Mouse (Mus musculus) forebrain, embryonic 11.5 days (tissue): ENCODE results near the gene Rnf207. TPM values are rescaled to one million over a fixed set of nuclear protein-coding genes. Genes with fewer than 3 reads are reported as not detected.

Experiments
- ATAC-seq: fragments of 200-750 bp; cut with Nextera tagmentation; replicated peaks from 2 replicates; pipeline ENCODE4 v1.8.0; 2017; ENCODE audit warnings: moderate TSS enrichment; ENCODE audit not compliant: low FRiP score
- DNase-seq: peaks from one replicate; pipeline ENCODE4 v3.0.0-alpha.2; 2017; ENCODE audit warnings: low spot score
- H3K27ac ChIP-seq: fragments of 300-500 bp; sonication (generic); 2 replicates; pipeline ENCODE4 v1.5.1; 2014; ENCODE audit warnings: low read depth, low read length
- H3K27me3 ChIP-seq: fragments of 300-500 bp; sonication (generic); 2 replicates; pipeline ENCODE4 v1.6.1; 2014; ENCODE audit warnings: mild to moderate bottlenecking, low read length, mixed read lengths; ENCODE audit not compliant: control insufficient read depth, insufficient read depth
- H3K36me3 ChIP-seq: fragments of 300-500 bp; sonication (generic); 2 replicates; pipeline ENCODE4 v1.6.1; 2014; ENCODE audit warnings: mild to moderate bottlenecking, low read length, moderate library complexity, mixed read lengths; ENCODE audit not compliant: control insufficient read depth, insufficient read depth
- H3K4me1 ChIP-seq: fragments of 300-500 bp; sonication (generic); replicated peaks from 2 replicates; pipeline ENCODE4 v1.6.1; 2014; ENCODE audit warnings: low read length, mixed read lengths; ENCODE audit not compliant: control insufficient read depth, insufficient read depth
- H3K4me2 ChIP-seq: fragments of 300-500 bp; sonication (generic); 2 replicates; pipeline ENCODE4 v1.6.1; 2014; ENCODE audit warnings: low read depth, mild to moderate bottlenecking, low read length, moderate library complexity, mixed read lengths; ENCODE audit not compliant: severe bottlenecking
- H3K4me3 ChIP-seq: fragments of 300-500 bp; sonication (generic); 2 replicates; pipeline ENCODE4 v1.5.1; 2014; ENCODE audit warnings: low read depth, low read length
- H3K9ac ChIP-seq: fragments of 300-500 bp; sonication (generic); 2 replicates; pipeline ENCODE4 v1.6.1; 2014; ENCODE audit warnings: low read length
- H3K9me3 ChIP-seq: fragments of 300-500 bp; sonication (generic); 2 replicates; pipeline ENCODE4 v1.6.1; 2016; ENCODE audit warnings: low read length, mixed read lengths; ENCODE audit not compliant: control insufficient read depth
- WGBS: fragments of 180-500 bp; shearing (Covaris S2); extraction: QIAGEN DNeasy Blood & Tissue Kit; methylation state at CpG from one replicate; pipeline ENCODE4 v1.1.7; 2014; 5-methylcytosine and 5-hydroxymethylcytosine counted together
- polyA plus RNA-seq: library from polyadenylated mRNA; unstranded; fragments of >200 nt; fragmentation: Nextera tagmentation; extraction: Ambion mirVana; gene quantifications from 2 replicates; pipeline ENCODE4 v1.2.1, GENCODE M21; 2014

The Rnf207 gene
- polyA plus RNA-seq, 1 experiment from 2014 or later = 0.60 TPM

- Histone ChIP-seq H3K9me3 (no peaks in the 10 kb centered on the region), H3K9ac (no peak overlapping the region), H3K27me3 (peaks cover 7% of the 10 kb centered on the region; the same call in 1 of the 2 replicates), H3K27ac (no peak overlapping the region), H3K36me3 (no peaks in the 10 kb centered on the region), H3K4me2 (no peak overlapping the region), H3K4me1 (peaks cover 19% of the 10 kb centered on the region), H3K4me3 (no peak overlapping the region)
- ATAC-seq (no peak), DNase-seq (no peak)
- 89% methylated on average over 13 of the region's 13 CpGs for WGBS
Observed at GRCm38 (mm10) chr4:152269967-152270366, 48.8 kb downstream of the Rnf207 start.

GRCm38 (mm10) chr4:152267748-152268369 is 50.9 kb downstream of the Rnf207 start:
- Histone ChIP-seq H3K4me2 (no peak overlapping the region), H3K4me3 (no peak overlapping the region), H3K4me1 (peaks cover 5% of the 10 kb centered on the region; the same call in 1 of the 2 replicates), H3K36me3 (no peaks in the 10 kb centered on the region), H3K9me3 (no peaks in the 10 kb centered on the region), H3K27ac (no peak overlapping the region), H3K27me3 (no peaks in the 10 kb centered on the region), H3K9ac (no peak overlapping the region)
- ATAC-seq = no peak
- 88% methylated on average over 13 of the region's 13 CpGs for WGBS
- DNase-seq = no peak

GRCm38 (mm10) chr4:152266236-152266895 is 52.4 kb downstream of the Rnf207 start:
- no peak overlapping the region for H3K27ac ChIP-seq
- DNase-seq = no peak
- H3K36me3 ChIP-seq = no peaks in the 10 kb centered on the region
- no peaks in the 10 kb centered on the region for H3K27me3 ChIP-seq
- H3K4me3 ChIP-seq = no peak overlapping the region
- ATAC-seq = no peak
- no peak overlapping the region for H3K4me2 ChIP-seq
- no peaks in the 10 kb centered on the region for H3K9me3 ChIP-seq
- no peak overlapping the region for H3K9ac ChIP-seq
- no peaks in the 10 kb centered on the region for H3K4me1 ChIP-seq
- 74% methylated on average over 10 of the region's 10 CpGs for WGBS

GRCm38 (mm10) chr4:152265791-152266190 is 53.0 kb downstream of the Rnf207 start:
- Histone ChIP-seq H3K36me3 (no peaks in the 10 kb centered on the region), H3K9me3 (no peaks in the 10 kb centered on the region), H3K4me3 (no peak overlapping the region), H3K4me2 (no peak overlapping the region), H3K4me1 (no peaks in the 10 kb centered on the region), H3K9ac (no peak overlapping the region), H3K27ac (no peak overlapping the region), H3K27me3 (no peaks in the 10 kb centered on the region)
- no peak for DNase-seq
- ATAC-seq = no peak
- WGBS = 59% methylated on average over 5 of the region's 5 CpGs

GRCm38 (mm10) chr4:152264867-152265568 is 53.8 kb downstream of the Rnf207 start:
- no peak for DNase-seq
- Histone ChIP-seq H3K4me3 (no peak overlapping the region), H3K9ac (no peak overlapping the region), H3K27ac (no peak overlapping the region), H3K27me3 (no peaks in the 10 kb centered on the region), H3K4me2 (no peak overlapping the region), H3K9me3 (no peaks in the 10 kb centered on the region), H3K4me1 (no peaks in the 10 kb centered on the region), H3K36me3 (no peaks in the 10 kb centered on the region)
- ATAC-seq = no peak
- 90% methylated on average over 9 of the region's 9 CpGs for WGBS

GRCm38 (mm10) chr4:152264177-152264530 is 54.6 kb downstream of the Rnf207 start:
- Histone ChIP-seq H3K36me3 (no peaks in the 10 kb centered on the region), H3K27ac (no peak overlapping the region), H3K4me1 (no peaks in the 10 kb centered on the region), H3K9me3 (no peaks in the 10 kb centered on the region), H3K27me3 (no peaks in the 10 kb centered on the region), H3K9ac (no peak overlapping the region), H3K4me2 (no peak overlapping the region), H3K4me3 (no peak overlapping the region)
- no peak for DNase-seq
- 58% methylated on average over 4 of the region's 4 CpGs for WGBS
- no peak for ATAC-seq

- H3K4me2 ChIP-seq = no peak overlapping the region
- H3K4me3 ChIP-seq = no peak overlapping the region
- WGBS = 37% methylated on average over 10 of the region's 10 CpGs
- no peak overlapping the region for H3K27ac ChIP-seq
- no peaks in the 10 kb centered on the region for H3K9me3 ChIP-seq
- no peaks in the 10 kb centered on the region for H3K27me3 ChIP-seq
- no peaks in the 10 kb centered on the region for H3K36me3 ChIP-seq
- no peak for ATAC-seq
- H3K9ac ChIP-seq = no peak overlapping the region
- DNase-seq = no peak
- H3K4me1 ChIP-seq = no peaks in the 10 kb centered on the region
Observed at GRCm38 (mm10) chr4:152263512-152264176, 55.1 kb downstream of the Rnf207 start.

- Histone ChIP-seq H3K9ac (no peak overlapping the region), H3K9me3 (no peaks in the 10 kb centered on the region), H3K4me1 (no peaks in the 10 kb centered on the region), H3K27me3 (no peaks in the 10 kb centered on the region), H3K27ac (no peak overlapping the region), H3K36me3 (no peaks in the 10 kb centered on the region), H3K4me3 (no peak overlapping the region), H3K4me2 (no peak overlapping the region)
- no peak for DNase-seq
- no peak for ATAC-seq
- 68% methylated on average over 9 of the region's 9 CpGs for WGBS
Observed at GRCm38 (mm10) chr4:152263089-152263488, 55.7 kb downstream of the Rnf207 start.
